Comparison of ENCODE assay signal across 1 mouse cellular context in genomic region chr19:18692768-18693167, GRCm38 (mm10).
TF ChIP-seq lines count a peak whose summit lies in the region.

No protein-coding gene starts in this region.

TF ChIP-seq in MEL, 35 proteins besides CTCF, POLR2A, EP300 and RAD21 (continued from another document):
- TF ChIP-seq CHD2 (IDR thresholded peaks at IDR 0.05; ENCODE audit: low read length) (no peak), NELFE (IDR thresholded peaks at IDR 0.05; ENCODE audit: low read depth, low read length) (no peak), MXI1 (IDR thresholded peaks at IDR 0.05; ENCODE audit: low read depth, low read length) (no peak), GABPA (IDR thresholded peaks at IDR 0.05; ENCODE audit: low read depth, low read length) (no peak), USF1 (IDR thresholded peaks at IDR 0.05; ENCODE audit: low read depth, low read length) (no peak), ZC3H11A (IDR thresholded peaks at IDR 0.05; ENCODE audit: low read depth, low read length) (no peak), MAX (IDR thresholded peaks at IDR 0.05; ENCODE audit: low read length) (no peak), TBP (IDR thresholded peaks at IDR 0.05; ENCODE audit: low read depth, low read length) (no peak), SMC3 (IDR thresholded peaks at IDR 0.05; ENCODE audit: low read depth, low read length) (no peak), ZMIZ1 (IDR thresholded peaks at IDR 0.05; ENCODE audit: low read depth, low read length) (no peak), ZKSCAN1 (IDR thresholded peaks at IDR 0.05; ENCODE audit: low read depth, low read length) (no peak), GATA1 (IDR thresholded peaks at IDR 0.05; ENCODE audit: low read depth, low read length) (no peak), ELF1 (IDR thresholded peaks at IDR 0.05; ENCODE audit: low read depth, low read length) (no peak)
TF ChIP-seq in MEL: peak in this region for 0.
